ENCODE assay signal across 10 mouse cellular contexts in the genomic region with DNA sequence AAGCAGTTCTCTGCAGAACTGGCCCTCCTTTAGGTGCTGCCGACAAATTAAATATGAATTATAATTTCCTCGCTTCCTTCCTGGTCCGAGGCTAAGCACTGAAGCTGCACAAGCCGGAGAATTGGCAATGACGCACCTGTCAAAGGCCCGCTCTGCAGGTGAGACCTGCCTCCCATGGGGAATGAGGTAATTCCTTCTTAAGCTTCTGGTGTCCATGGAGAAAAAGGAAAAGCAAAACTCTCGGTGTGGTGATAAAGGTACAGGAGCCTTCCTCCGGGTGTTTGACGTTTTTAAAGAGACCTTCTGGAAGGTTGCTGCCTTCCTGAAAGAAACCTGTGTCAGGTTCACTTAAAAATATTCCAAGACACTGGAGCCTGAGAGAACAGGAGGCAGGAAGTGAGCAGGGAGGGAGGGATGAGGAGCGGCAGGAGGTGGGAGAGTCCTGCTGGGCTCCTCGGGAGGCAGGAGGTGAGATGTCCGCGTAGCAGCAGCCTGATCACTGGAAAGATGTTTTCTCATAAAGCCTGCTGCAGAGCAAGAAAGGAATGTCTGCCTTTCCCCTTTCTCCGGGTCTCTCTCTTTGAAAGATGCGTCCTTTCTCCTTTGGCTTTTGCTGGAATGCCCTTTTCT.
DNase-seq lines count a peak whose midpoint lies in the region; ATAC-seq and TF ChIP-seq lines count a peak whose summit lies in the region.
"Had no signal": no experiment of that assay in that cellular context is flagged by ENCODE, and none has a peak within 500 bp of the region (broad histone marks: within the 10 kb centered on the region; RNA-seq: fewer than 3 reads in every experiment).

No protein-coding gene starts in this region.

- no peak overlapping the region for H3K27ac ChIP-seq in kidney, embryonic 15.5 days
- H3K27ac ChIP-seq in hindbrain, embryonic 15.5 days (replicated peaks), result peak overlapping the region; percentile 65
- H3K27ac ChIP-seq in midbrain, postnatal 0 days (ENCODE audit: low read depth, low read length), result peak overlapping the region; percentile 76

- ATAC-seq in kidney, embryonic 15.5 days (replicated peaks; ENCODE audit: low FRiP score), result no peak
- ATAC-seq in hindbrain, embryonic 15.5 days (ENCODE audit: low FRiP score, low read depth), result 0 out of 2 replicates have a peak, but pooled peaks have one; percentile 54
- ATAC-seq in midbrain, postnatal 0 days (ENCODE audit: low FRiP score), result 0 out of 2 replicates have a peak, but pooled peaks have one; percentile 50
- no peak for ATAC-seq in frontal cortex, adult (ENCODE audit: low TSS enrichment)

- no peaks in the 10 kb centered on the region for H3K36me3 ChIP-seq in kidney, embryonic 15.5 days
- no peaks in the 10 kb centered on the region for H3K36me3 ChIP-seq in hindbrain, embryonic 15.5 days
- no peaks in the 10 kb centered on the region for H3K36me3 ChIP-seq in midbrain, postnatal 0 days (ENCODE audit: insufficient read depth, low read length)

- H3K4me1 ChIP-seq in kidney, embryonic 15.5 days, result peaks cover 19% of the 10 kb centered on the region
- peaks cover 16% of the 10 kb centered on the region for H3K4me1 ChIP-seq in hindbrain, embryonic 15.5 days (replicated peaks)
- peaks cover 10% of the 10 kb centered on the region for H3K4me1 ChIP-seq in midbrain, postnatal 0 days (ENCODE audit: insufficient read depth, low read length)

- H3K9ac ChIP-seq in kidney, embryonic 15.5 days, result no peak overlapping the region
- peak overlapping the region; percentile 29; the same call in 1 of the 2 replicates for H3K9ac ChIP-seq in hindbrain, embryonic 15.5 days
- H3K9ac ChIP-seq in midbrain, postnatal 0 days (replicated peaks; ENCODE audit: low read length, poor library complexity, severe bottlenecking), result peak overlapping the region; percentile 48; the same call in 1 of the 2 replicates

- no peaks in the 10 kb centered on the region for H3K9me3 ChIP-seq in kidney, embryonic 15.5 days (replicated peaks)
- no peaks in the 10 kb centered on the region for H3K9me3 ChIP-seq in hindbrain, embryonic 15.5 days
- no peaks in the 10 kb centered on the region for H3K9me3 ChIP-seq in midbrain, postnatal 0 days (ENCODE audit: low read length)

- H3K27me3 ChIP-seq in kidney, embryonic 15.5 days, result no peaks in the 10 kb centered on the region; the same call in 1 of the 2 replicates
- H3K27me3 ChIP-seq in hindbrain, embryonic 15.5 days, result no peaks in the 10 kb centered on the region
- H3K27me3 ChIP-seq in midbrain, postnatal 0 days (ENCODE audit: insufficient read depth, low read length), result no peaks in the 10 kb centered on the region

- no peak for TF ChIP-seq CTCF in midbrain, postnatal 0 days (IDR thresholded peaks at IDR 0.05)

- WGBS in kidney, embryonic 15.5 days, result 10% methylated on average over 15 of the region's 15 CpGs
- 14% methylated on average over 15 of the region's 15 CpGs for WGBS in hindbrain, embryonic 15.5 days
- 10% methylated on average over 15 of the region's 15 CpGs for WGBS in midbrain, postnatal 0 days

- H3K4me3 ChIP-seq in kidney, embryonic 15.5 days (replicated peaks), result no peak overlapping the region
- H3K4me3 ChIP-seq in hindbrain, embryonic 15.5 days, result peak overlapping the region; percentile 17; the same call in 1 of the 2 replicates
- peak overlapping the region; percentile 8; the same call in 1 of the 2 replicates for H3K4me3 ChIP-seq in midbrain, postnatal 0 days (ENCODE audit: low read depth, low read length)

- H3K4me2 ChIP-seq in kidney, embryonic 15.5 days, result peak overlapping the region; percentile 34
- H3K4me2 ChIP-seq in hindbrain, embryonic 15.5 days, result peak overlapping the region; percentile 45
- H3K4me2 ChIP-seq in midbrain, postnatal 0 days (ENCODE audit: low read depth, low read length, poor library complexity, severe bottlenecking), result peak overlapping the region; percentile 38

- DNase-seq in kidney, postnatal 4 days, result no peak
- peak; percentile 78 to 79 for DNase-seq in cerebellum, postnatal 25 days
- DNase-seq in midbrain, postnatal 0 days (ENCODE audit: low spot score), result peak; percentile 59
- DNase-seq in kidney, postnatal 10 days, result no peak
- DNase-seq in urinary bladder, postnatal 10 days (ENCODE audit: low spot score), result no peak
- DNase-seq: gastrocnemius, postnatal 10 days; layer of hippocampus, postnatal 36 days had no signal

Comparison
In these comparisons a context has a peak if more than half of its experiments do, and no peak if none do; other contexts are left out.
1. ATAC-seq: peak in hindbrain, embryonic 15.5 days (single experiment) and midbrain, postnatal 0 days (single experiment); none in kidney, embryonic 15.5 days (single experiment) and frontal cortex, adult (single experiment).
2. DNase-seq: peak in cerebellum, postnatal 25 days (2 of 2) and midbrain, postnatal 0 days (single experiment); none in kidney, postnatal 4 days (0 of 2), kidney, postnatal 10 days (single experiment) and urinary bladder, postnatal 10 days (single experiment).
3. Peak in every context shown above with its lines, with median percentiles within 50 percentile points of each other: H3K4me2 ChIP-seq.